Mouse (Mus musculus): Measurements from ENCODE around the gene Slc17a6. TPM values are rescaled to one million over a fixed set of nuclear protein-coding genes. Genes with fewer than 3 reads are reported as not detected.
"Not testable (repeated sequence)": the region's sequence is repeated elsewhere in the genome, so short reads cannot be mapped to it uniquely, and the experiment has no call there.

The Slc17a6 gene
- polyA plus RNA-seq, 1 experiment: 0.59 TPM

DNA sequence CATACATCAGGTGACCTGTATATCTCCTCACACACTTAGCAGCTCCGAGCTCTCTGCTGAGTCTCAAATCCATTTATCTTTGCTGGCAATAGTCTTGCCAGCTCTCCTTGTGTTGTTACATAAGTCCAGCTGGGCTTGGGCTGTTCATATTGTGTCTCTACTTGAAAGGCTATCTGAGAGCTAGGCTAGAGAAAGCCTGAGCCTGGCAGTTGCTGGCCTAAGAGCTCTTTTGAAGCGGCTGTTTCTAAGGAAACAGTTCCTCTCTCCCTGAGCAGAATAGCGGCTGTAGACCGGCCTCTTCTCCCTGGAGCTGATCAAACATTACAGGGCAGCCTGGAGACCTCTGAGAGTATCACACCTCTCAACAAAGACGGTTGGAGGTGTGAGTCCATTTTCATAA is 40.6 kb downstream of the Slc17a6 start:
- no peak for TF ChIP-seq CTCF (IDR thresholded peaks at IDR 0.05; ENCODE audit: control insufficient read depth, insufficient read depth, insufficient replicate concordance, low read depth, low read length)
- TF ChIP-seq POLR2A (IDR thresholded peaks at IDR 0.05; ENCODE audit: control insufficient read depth, low read depth, low read length): no peak
- Histone ChIP-seq H3K4me1 (ENCODE audit: control insufficient read depth, insufficient read depth, low read length) (no peaks in the 10 kb centered on the region), H3K27me3 (ENCODE audit: control insufficient read depth, insufficient read depth, low read length) (no peaks in the 10 kb centered on the region), H3K4me3 (ENCODE audit: control insufficient read depth, low read depth, low read length) (no peak overlapping the region), H3K36me3 (ENCODE audit: control insufficient read depth, insufficient read depth, low read length) (no peaks in the 10 kb centered on the region), H3K27ac (ENCODE audit: control insufficient read depth, insufficient read depth, low read depth, low read length) (no peak overlapping the region)

DNA sequence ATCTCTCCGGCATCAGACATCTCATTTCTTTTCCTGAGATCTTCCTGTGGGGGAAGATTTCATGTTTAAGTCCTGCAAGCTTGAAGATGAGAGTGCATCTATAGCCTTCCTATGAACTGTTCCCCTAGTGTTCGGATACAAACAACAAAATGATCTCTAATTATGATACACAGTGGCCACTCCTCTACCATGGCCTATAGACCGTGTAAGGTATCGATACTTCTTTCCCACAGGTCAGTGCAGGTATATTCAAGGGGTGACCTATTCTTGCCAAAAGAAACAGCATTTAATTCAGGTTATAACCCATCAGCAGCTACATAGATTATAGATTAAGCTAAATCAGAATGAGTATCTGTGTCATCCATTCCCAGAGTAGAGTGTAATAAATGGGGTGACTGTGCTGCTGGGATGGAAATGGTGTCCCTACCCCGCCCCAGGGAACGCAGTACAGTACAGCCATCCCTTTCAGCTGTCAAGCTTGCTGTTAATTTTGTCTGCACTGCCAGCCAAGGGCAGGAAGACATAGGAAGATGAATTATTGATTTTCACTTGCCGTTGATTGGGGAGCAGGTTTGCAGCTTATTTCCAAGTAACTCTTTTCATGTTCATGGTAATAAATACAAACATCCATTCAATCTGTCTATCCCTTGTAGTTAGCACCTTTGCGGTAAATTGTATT is 71.9 kb downstream of the Slc17a6 start:
- H3K4me1 ChIP-seq (ENCODE audit: control insufficient read depth, insufficient read depth, low read length): no peaks in the 10 kb centered on the region
- no peak overlapping the region for H3K4me3 ChIP-seq (ENCODE audit: control insufficient read depth, low read depth, low read length)
- no peak for TF ChIP-seq CTCF (IDR thresholded peaks at IDR 0.05; ENCODE audit: control insufficient read depth, insufficient read depth, insufficient replicate concordance, low read depth, low read length)
- no peak for TF ChIP-seq POLR2A (IDR thresholded peaks at IDR 0.05; ENCODE audit: control insufficient read depth, low read depth, low read length)
- H3K27me3 ChIP-seq (ENCODE audit: control insufficient read depth, insufficient read depth, low read length): no peaks in the 10 kb centered on the region
- H3K27ac ChIP-seq (ENCODE audit: control insufficient read depth, insufficient read depth, low read depth, low read length): no peak overlapping the region
- H3K36me3 ChIP-seq (ENCODE audit: control insufficient read depth, insufficient read depth, low read length): no peaks in the 10 kb centered on the region

DNA sequence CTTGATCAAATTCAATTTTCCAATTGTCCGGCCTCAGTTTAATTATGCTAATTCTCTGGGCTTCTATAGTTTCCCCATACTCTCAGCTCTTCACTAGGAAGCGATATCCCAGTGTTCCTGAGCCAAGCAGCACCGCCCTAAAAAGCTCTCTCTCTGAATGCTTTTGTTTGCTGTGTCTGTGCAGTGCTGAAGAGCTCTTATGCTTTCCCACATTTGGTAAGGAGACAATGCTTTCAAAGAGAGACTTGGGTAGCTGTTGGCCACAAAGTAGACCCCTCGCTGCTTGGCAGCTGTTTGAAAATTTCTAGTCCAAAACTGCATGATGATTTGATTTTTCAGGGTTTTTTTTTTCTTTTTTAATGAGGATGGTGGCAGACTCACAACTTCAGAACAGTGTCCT is 72.6 kb downstream of the Slc17a6 start:
- no peak overlapping the region for H3K4me3 ChIP-seq (ENCODE audit: control insufficient read depth, low read depth, low read length)
- H3K4me1 ChIP-seq (ENCODE audit: control insufficient read depth, insufficient read depth, low read length): no peaks in the 10 kb centered on the region
- no peak for TF ChIP-seq POLR2A (IDR thresholded peaks at IDR 0.05; ENCODE audit: control insufficient read depth, low read depth, low read length)
- TF ChIP-seq CTCF (IDR thresholded peaks at IDR 0.05; ENCODE audit: control insufficient read depth, insufficient read depth, insufficient replicate concordance, low read depth, low read length): no peak
- H3K36me3 ChIP-seq (ENCODE audit: control insufficient read depth, insufficient read depth, low read length): no peaks in the 10 kb centered on the region
- no peak overlapping the region for H3K27ac ChIP-seq (ENCODE audit: control insufficient read depth, insufficient read depth, low read depth, low read length)
- H3K27me3 ChIP-seq (ENCODE audit: control insufficient read depth, insufficient read depth, low read length): no peaks in the 10 kb centered on the region

DNA sequence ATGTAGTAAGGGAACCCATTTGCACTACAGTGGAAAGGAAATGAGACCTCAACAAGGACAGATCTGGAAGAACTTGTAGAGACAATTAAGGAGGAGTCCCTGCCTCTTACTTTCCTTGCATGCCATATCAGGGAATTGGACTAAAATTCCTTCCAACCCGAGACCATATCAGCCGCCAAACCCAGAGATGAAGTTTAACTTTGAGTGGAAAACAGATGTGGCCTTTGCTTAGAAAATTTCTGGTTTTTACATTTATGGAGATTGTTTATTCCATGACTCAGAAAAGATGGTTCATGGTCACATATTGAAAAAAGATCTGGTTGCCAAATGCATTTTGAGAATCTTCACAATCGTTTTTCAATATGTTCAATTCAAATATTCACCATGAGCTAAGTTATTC is 87.7 kb downstream of the Slc17a6 start:
- H3K27ac ChIP-seq (ENCODE audit: control insufficient read depth, insufficient read depth, low read depth, low read length): no peak overlapping the region
- H3K36me3 ChIP-seq (ENCODE audit: control insufficient read depth, insufficient read depth, low read length): no peaks in the 10 kb centered on the region
- H3K27me3 ChIP-seq (ENCODE audit: control insufficient read depth, insufficient read depth, low read length): no peaks in the 10 kb centered on the region
- TF ChIP-seq CTCF (IDR thresholded peaks at IDR 0.05; ENCODE audit: control insufficient read depth, insufficient read depth, insufficient replicate concordance, low read depth, low read length) (no peak), POLR2A (IDR thresholded peaks at IDR 0.05; ENCODE audit: control insufficient read depth, low read depth, low read length) (no peak)
- no peak overlapping the region for H3K4me3 ChIP-seq (ENCODE audit: control insufficient read depth, low read depth, low read length)
- H3K4me1 ChIP-seq (ENCODE audit: control insufficient read depth, insufficient read depth, low read length): no peaks in the 10 kb centered on the region

DNA sequence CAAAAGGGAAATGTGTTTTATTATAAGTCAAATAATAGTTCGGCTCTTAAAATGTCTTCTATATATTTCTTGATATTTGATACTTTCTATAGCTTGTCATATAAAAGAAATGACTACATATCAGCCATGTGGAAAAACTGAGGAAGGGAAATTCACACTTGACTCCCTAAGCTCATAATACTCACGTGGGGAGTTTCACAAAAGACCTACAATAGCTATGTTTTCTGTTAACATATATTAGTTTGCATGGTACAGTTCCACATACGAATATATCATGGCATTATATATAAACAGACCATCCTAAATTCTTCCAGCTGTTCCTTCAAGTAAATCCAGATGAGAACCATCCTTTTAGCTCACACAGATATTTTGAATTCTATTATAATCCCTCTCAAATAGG is 88.5 kb downstream of the Slc17a6 start:
- not testable (repeated sequence) for H3K27ac ChIP-seq (ENCODE audit: control insufficient read depth, insufficient read depth, low read depth, low read length); H3K4me3 ChIP-seq (ENCODE audit: control insufficient read depth, low read depth, low read length); H3K36me3 ChIP-seq (ENCODE audit: control insufficient read depth, insufficient read depth, low read length); H3K4me1 ChIP-seq (ENCODE audit: control insufficient read depth, insufficient read depth, low read length); H3K27me3 ChIP-seq (ENCODE audit: control insufficient read depth, insufficient read depth, low read length)

DNA sequence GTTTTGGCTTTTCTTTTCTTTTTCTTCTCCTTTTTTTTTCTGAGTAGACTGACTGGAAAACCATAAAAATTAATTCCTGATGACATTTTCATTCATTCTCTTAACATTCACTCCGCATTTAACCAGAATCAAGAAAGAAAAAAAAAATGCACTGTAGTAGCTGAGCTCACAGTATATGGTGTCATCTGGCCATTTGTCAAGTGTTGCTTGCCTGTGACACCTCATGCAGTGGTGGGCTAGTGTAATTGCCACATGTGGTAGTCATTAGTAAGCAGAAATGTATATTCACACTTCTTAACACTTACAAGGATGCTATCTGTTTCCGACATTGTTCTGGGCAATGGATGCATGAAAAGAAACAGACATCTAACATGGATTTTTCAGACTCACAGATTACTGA is 94.0 kb downstream of the Slc17a6 start:
- H3K36me3 ChIP-seq (ENCODE audit: control insufficient read depth, insufficient read depth, low read length): no peaks in the 10 kb centered on the region
- TF ChIP-seq CTCF (IDR thresholded peaks at IDR 0.05; ENCODE audit: control insufficient read depth, insufficient read depth, insufficient replicate concordance, low read depth, low read length): no peak
- TF ChIP-seq POLR2A (IDR thresholded peaks at IDR 0.05; ENCODE audit: control insufficient read depth, low read depth, low read length): no peak
- H3K4me3 ChIP-seq (ENCODE audit: control insufficient read depth, low read depth, low read length): no peak overlapping the region
- H3K27me3 ChIP-seq (ENCODE audit: control insufficient read depth, insufficient read depth, low read length): no peaks in the 10 kb centered on the region
- H3K27ac ChIP-seq (ENCODE audit: control insufficient read depth, insufficient read depth, low read depth, low read length): no peak overlapping the region
- no peaks in the 10 kb centered on the region for H3K4me1 ChIP-seq (ENCODE audit: control insufficient read depth, insufficient read depth, low read length)

Other genes with a start within 250 kb of the Slc17a6 start
- 0.78 and 1.2 TPM in 2 replicates for gene Ano5, start 111.0 kb upstream of the Slc17a6 start, polyA plus RNA-seq (2012; rRNA removed)
- 3.9 and 4.7 TPM in 2 replicates for gene Gas2, start 240.0 kb downstream of the Slc17a6 start, polyA plus RNA-seq (2012; rRNA removed)
- 1.3 and 1.7 TPM in 2 replicates for gene Fancf, start 240.3 kb downstream of the Slc17a6 start, polyA plus RNA-seq (2012; rRNA removed)

Data from testis, adult 2 months (tissue).